Mouse (Mus musculus) spleen, embryonic (tissue): ENCODE results near the gene Ttc29.

Experiments
- CTCF ChIA-PET: fragments of 350-600 bp; sonication (Branson Sonifier 250); formaldehyde crosslinking; loops from one replicate; lab custom pipeline; 2022; lab: Charles Lee

Gene Ttc29

DNA sequence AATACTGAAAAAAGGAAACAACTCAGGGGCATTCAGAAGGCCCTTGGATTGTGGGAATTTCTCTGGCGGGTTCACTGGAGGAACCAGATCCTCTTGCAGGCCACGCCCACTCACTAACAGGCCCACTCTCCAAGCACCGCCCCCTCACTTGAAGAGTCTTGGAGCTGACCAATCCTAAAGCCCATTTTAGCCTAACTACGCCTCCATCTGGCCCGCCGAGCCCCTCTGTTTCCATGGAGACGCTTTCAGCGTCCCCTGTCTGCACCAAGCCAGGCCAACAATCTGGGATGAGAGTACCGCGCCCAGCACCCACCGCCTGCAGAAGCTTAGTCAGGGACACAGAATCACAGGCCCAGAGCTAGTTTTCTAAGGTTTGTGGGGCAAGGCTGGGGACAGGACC lies at the start of gene Ttc29:
Ttc29 (plus strand) TSS at position 224 of the 400 bp plus-strand sequence.
- CTCF ChIA-PET = interaction anchor here (0.7 kb wide), 1 partner anchor 690 kb away, joined by 10 read pairs; no protein-coding TSS in a partner anchor

DNA sequence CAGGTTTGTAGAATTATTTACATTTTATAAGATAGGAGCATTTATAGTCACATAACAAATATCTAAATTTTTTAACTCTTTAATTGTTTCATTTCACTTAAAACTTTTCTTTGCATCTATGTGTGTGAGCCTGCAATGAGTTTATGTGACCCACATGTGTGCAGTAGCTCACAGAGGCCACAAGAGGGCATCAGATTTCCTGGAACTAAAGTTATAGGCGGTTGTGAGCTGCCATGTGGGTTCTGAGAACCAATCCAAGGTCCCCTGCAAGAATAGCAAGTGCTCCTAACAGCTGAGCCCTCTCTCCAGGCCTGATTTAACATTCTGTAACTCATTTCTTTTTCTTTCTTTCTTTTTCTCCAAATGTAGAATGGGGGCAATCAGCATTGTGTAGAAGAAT lies 41.7 kb upstream of the Ttc29 start:
- CTCF ChIA-PET = no interaction called here

DNA sequence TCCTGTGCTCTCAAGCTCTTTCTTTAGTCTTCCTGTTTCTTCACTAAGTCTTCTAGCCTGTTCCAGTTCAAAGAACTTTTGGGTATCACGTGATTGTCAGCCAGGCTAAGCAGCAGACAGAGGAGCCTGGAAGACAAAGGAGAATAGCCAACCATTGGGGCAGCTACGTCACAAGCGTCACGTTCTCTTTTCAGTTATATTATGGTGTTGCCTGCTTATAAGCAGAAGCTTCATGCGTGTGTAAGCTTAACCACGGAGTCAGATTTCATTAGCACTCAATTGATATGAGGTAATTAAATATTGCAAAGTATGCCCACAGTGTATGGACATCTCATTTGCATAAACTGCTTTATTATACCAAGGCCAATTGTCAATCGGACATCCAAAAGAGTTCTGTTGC lies 30.4 kb upstream of the Ttc29 start:
- CTCF ChIA-PET = no interaction called here

DNA sequence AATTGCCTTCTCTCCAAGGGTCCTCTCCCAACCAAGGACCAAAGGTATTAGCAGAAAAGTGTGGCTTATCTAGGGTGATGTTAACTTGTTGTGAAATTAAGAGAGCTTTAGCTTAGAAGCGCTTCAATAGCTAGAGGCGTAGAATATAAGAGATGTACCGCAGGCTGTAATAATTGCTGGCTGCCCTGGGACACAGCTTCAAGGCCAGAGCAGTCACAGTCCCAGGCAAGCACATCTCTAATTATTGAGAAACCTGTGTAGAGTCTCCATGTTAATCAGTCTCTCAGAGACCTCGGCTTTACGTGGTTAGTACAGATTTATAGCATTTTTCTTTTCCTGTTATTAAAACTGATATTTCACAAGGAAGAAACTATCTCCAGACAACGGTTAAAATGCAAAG lies 29.7 kb upstream of the Ttc29 start:
- CTCF ChIA-PET = no interaction called here

- CTCF ChIA-PET = no interaction called here
Observed at GRCm38 (mm10) chr8:78187087-78187486, 26.0 kb upstream of the Ttc29 start.

DNA sequence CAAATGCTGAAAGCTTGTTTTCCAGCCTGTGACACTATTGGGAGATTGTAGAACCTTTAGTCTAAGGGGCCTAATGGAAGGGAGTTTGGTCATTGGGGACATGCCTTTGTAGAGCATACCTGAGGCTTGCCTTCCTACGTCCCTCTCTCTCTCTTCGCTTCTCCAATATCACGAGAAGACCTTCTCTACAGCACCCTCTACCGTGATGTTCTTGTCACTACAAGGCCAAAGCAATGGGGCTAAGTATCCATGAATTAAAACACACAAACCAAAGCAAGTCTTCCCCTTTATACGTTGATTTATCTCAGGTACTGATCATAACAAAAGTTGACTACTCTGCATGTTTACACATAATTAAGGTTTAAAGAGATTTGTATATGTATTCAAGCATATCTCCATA lies 8.9 kb upstream of the Ttc29 start:
- CTCF ChIA-PET = no interaction called here

GRCm38 (mm10) chr8:78210424-78210823 lies 2.7 kb upstream of the Ttc29 start:
- CTCF ChIA-PET = no interaction called here

DNA sequence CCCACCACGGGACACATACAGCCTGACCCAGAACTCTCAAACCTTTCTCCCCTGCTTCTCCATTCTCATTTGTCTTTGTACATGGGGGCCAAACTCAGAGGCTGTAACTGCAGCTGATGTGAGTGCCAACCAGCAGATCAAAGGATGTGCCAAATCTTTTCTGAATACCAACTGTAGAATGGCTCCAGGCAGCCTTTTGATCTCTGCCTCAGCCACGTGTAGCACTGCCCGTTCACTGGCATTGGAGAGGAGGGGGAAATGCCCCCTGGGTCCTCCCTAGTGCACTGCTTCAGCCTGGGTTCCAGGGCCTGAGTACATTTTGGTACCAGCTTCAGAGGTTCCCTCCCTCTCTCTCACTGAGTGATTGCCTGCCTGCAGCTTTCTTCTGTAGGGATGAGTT lies 1.5 kb downstream of the Ttc29 start:
- CTCF ChIA-PET = no interaction called here

GRCm38 (mm10) chr8:78226087-78226486 lies 13.0 kb downstream of the Ttc29 start:
- CTCF ChIA-PET = no interaction called here

- CTCF ChIA-PET = no interaction called here
Observed at GRCm38 (mm10) chr8:78230721-78231120, 17.6 kb downstream of the Ttc29 start.

DNA sequence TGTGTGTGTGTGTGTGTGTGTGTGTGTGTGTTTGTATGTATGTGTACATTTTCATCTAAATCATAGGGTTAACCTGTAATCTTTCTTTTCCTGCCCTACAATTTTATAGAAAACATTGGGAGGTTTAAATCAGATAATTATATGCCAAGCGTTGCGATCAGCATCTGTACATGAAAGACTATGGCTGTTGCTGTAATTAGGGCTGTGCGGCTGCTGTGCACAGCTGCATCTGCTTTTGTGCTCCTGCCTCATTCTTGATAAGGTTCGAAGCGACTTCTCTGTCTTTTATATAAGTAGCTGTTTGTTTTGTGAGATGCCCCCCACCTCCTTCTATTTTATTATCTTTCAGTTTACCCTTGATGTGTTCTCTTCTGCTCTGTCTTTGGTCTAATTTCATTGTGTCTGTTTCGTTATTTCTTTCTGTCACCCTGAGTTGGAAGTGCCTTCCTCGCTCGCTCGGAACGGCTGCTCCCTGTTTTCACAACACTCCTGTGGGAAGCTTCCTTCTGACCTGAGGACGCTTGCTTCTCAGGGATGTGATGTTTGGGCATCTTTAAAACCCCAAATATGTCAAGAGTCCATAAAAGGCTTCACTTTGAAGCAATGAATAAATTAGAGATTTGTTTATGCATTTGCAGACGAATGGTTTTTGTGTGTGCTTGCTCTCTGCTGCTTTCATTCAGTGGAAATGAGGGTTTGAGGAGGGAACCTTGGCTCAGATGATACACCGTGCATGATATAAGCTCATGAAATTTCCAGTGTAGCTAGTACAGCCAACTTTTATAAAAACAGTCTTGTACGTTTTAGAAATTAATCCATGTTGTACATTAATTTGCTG lies 20.0 kb downstream of the Ttc29 start:
- CTCF ChIA-PET = no interaction called here

- CTCF ChIA-PET = no interaction called here
Observed at GRCm38 (mm10) chr8:78233708-78234201, 20.7 kb downstream of the Ttc29 start.

DNA sequence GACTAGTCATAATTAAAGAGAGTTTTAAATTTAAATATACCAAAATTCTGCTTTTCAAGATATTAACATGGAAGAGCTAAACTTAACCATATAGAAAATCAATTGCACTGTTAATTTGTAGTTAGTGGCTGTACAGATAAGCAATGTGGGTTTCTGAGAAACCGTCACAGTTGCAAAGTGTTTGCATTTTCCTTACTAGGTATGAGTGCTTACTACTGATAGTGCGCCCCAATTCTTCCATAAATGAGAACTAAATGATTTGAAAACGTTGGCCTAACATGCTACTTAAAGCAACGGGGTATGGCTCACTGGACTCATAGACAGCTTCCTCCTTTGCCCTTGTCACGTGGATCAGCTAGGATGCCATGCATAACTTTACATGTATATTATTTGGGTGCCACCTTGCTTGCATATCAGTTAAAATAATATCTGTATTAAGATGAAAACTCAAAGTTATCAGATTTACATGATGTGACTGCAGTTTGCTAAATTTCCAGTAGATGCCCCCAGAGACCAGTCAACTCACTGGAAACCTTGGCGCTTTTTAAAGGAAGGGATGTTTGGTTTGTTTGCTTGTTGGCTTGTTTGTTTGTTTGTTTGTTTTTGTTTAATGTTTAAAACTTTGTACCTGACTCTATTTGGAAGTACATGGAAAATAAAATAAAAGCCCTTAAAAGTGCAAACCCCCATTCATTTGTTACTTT lies 25.0 kb downstream of the Ttc29 start:
- CTCF ChIA-PET = no interaction called here

- CTCF ChIA-PET = interaction anchor here (0.7 kb wide), 1 partner anchor 8 kb away, joined by 3 read pairs; no protein-coding TSS in a partner anchor
Observed at GRCm38 (mm10) chr8:78251115-78251514, 38.0 kb downstream of the Ttc29 start.

GRCm38 (mm10) chr8:78254374-78254773 lies 41.3 kb downstream of the Ttc29 start:
- CTCF ChIA-PET = no interaction called here

DNA sequence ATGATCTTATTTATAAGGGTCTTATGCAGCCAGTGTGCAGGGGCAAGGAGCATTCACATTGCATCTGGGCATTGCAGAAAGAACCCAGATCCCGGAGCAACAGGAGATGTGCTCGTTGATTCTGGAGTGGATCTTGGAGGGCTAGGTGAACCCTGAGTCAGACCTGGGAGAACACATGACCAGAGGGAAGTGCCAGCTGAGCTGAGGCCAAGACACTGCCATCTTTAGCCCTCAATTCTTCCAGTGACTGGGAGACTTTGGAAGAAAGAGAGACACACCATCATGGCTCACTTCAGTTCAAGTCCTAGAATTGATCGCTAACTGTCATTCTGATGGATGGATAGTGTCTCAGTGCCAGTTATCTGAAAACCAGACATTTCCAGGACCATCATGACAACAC lies 41.9 kb downstream of the Ttc29 start:
- CTCF ChIA-PET = no interaction called here

GRCm38 (mm10) chr8:78265506-78265905 lies 52.4 kb downstream of the Ttc29 start:
- CTCF ChIA-PET = no interaction called here

GRCm38 (mm10) chr8:78266231-78266630 lies 53.1 kb downstream of the Ttc29 start:
- CTCF ChIA-PET = no interaction called here

DNA sequence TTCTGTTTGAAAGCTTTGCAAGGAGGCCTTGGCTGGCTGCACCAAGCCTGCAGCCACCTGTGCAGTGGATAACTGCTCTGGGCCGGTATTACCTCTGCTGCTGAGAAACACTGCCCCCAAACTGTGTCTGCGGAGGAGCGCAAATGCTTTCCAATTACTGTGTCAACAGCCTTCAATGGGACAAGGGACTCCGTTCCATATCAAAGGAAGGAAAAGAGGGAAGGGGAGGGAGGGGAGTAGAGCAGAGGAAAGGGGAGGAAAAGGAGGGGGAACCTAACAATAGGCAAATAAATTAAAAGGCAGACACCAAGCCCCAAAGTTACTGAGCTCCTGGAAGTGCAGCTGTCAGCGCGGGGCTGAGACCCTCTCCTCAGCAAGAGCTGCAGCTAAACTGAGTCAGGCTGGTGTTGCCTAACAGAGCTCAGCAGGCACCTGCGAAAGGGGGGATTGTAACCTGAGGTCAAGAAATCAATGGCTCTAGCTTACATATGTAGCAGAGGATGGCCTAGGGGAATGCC lies 54.9 kb downstream of the Ttc29 start:
- CTCF ChIA-PET = no interaction called here

DNA sequence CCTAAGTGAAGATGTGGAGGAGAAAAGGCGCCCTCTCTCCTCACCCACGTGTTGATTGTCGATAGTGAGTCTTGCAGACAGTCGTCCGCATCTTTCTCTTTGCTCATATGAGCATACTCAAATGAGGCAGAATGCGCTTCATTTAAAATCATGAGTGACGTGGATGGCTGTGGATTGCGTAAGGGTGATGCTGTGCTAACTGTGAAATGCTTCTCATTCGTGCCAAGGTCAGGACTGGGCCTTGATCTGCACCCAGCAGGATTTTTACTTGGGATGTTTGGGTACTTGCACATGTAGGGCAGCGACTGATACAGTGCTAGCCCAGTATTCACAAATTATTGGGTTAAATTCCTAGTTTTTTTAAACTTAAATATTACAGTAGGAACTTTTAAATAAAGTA lies 56.2 kb downstream of the Ttc29 start:
- CTCF ChIA-PET = no interaction called here

- CTCF ChIA-PET = no interaction called here
Observed at GRCm38 (mm10) chr8:78271391-78271790, 58.3 kb downstream of the Ttc29 start.

- CTCF ChIA-PET = interaction anchor here (0.9 kb wide), 1 partner anchor 164 kb away, joined by 10 read pairs; no protein-coding TSS in a partner anchor
Observed at GRCm38 (mm10) chr8:78276120-78276519, 63.0 kb downstream of the Ttc29 start.
